Mouse (Mus musculus): ENCODE measurements at regions not wholly inside any gene's neighbourhood (a gene's known extent, or its start where the extent isn't known, plus 50 kb on each side); places are given as distances from the start of the nearest gene placed in this dataset.
"Not testable (repeated sequence)": the region's sequence is repeated elsewhere in the genome, so short reads cannot be mapped to it uniquely, and the experiment has no call there.

GRCm38 (mm10) chr12:17992572-17992971 lies 301.9 kb downstream of the Hpcal1 start:
- 0% methylated on average over 42 of the region's 44 CpGs for WGBS
- H3K4me3 ChIP-seq (ENCODE audit: low read length), result peak overlapping the region; percentile 54
- not testable (repeated sequence) for H3K36me3 ChIP-seq (ENCODE audit: control insufficient read depth, insufficient read depth, low read length); H3K4me1 ChIP-seq (ENCODE audit: control insufficient read depth, insufficient read depth, low read length); H3K27me3 ChIP-seq (replicated peaks; ENCODE audit: control insufficient read depth, insufficient read depth, low read length); H3K27ac ChIP-seq (ENCODE audit: low read length); H3K9me3 ChIP-seq (ENCODE audit: control insufficient read depth, low read length)
- H3K4me2 ChIP-seq (ENCODE audit: low read depth, low read length), result peak overlapping the region; percentile 59
- peak overlapping the region; percentile 61 for H3K9ac ChIP-seq (ENCODE audit: low read depth, low read length)
- ATAC-seq, result peak; percentile 95

- Histone ChIP-seq H3K4me3 (ENCODE audit: low read length) (peak overlapping the region; percentile 54), H3K4me2 (ENCODE audit: low read depth, low read length) (peak overlapping the region; percentile 59)
- not testable (repeated sequence) for H3K27ac ChIP-seq (ENCODE audit: low read length); H3K4me1 ChIP-seq (ENCODE audit: control insufficient read depth, insufficient read depth, low read length); H3K27me3 ChIP-seq (replicated peaks; ENCODE audit: control insufficient read depth, insufficient read depth, low read length); H3K36me3 ChIP-seq (ENCODE audit: control insufficient read depth, insufficient read depth, low read length); H3K9me3 ChIP-seq (ENCODE audit: control insufficient read depth, low read length); ATAC-seq; H3K9ac ChIP-seq (ENCODE audit: low read depth, low read length)
- WGBS, result 7% methylated on average over 18 of the region's 22 CpGs
Observed at GRCm38 (mm10) chr12:17993368-17993767, 302.7 kb downstream of the Hpcal1 start.
